Mouse (Mus musculus): ENCODE results near the gene Olfr645.

Olfr645 gene

DNA sequence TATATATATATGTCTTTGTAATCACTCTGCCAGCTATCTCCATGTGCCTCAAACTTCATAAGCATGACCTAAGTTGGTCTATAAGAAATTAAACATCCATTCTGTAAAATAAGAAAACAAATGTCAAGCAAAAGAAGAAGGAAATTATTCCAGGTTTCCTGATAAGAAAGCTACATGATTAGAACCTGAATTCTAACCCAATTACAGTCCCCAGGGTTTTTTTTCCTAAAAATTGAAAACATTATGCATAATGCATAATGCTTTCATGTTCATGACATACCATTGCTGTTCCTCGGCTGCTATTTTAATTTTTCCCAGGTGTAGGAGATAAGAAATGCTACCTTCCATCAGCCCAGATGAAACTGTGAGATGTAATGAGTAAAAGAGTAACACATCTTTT is at the start of gene Olfr645:
Gene Olfr645 (minus strand): TSS at position 101 of the 400 bp plus-strand sequence.
- no peak for DNase-seq (ENCODE audit: low spot score)

- no peak for DNase-seq (ENCODE audit: low spot score)
These were observed 44.5 kb upstream of the Olfr645 start, which contains the start of gene Ubqln5 for GRCm38 (mm10) chr7:104129726-104130125. TSS of gene Ubqln5 (minus strand) at chr7:104129826.

- no peak for DNase-seq (ENCODE audit: low spot score)
These were observed 19.4 kb upstream of the Olfr645 start, which contains the start of gene Olfr646 for GRCm38 (mm10) chr7:104104757-104104972. TSS of gene Olfr646 (plus strand) at chr7:104104873.

GRCm38 (mm10) chr7:104103913-104104756 is 18.9 kb upstream of the Olfr645 start:
- DNase-seq (ENCODE audit: low spot score) = no peak

DNA sequence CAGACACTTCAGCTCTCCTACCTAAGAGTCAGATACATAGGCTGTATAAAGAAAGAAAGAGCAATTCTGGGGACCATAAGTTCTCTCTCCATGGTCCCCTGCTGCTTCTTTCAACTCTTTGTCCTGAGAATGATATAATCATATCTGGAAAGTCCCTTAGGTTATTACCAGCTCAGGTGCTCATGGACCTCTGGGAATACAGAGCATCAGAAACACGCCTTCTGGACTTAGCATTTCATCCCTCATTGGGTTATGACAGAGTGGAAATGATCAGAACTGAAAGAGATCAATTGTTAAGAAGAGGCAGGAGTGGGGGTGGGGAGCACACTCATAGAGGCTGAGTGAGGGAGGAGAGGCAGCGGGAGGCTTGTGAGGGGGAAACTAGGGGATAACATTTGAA is 13.5 kb downstream of the Olfr645 start, which contains the start of gene Olfr644:
Gene Olfr644 (minus strand): TSS at position 101 of the 400 bp plus-strand sequence.
- DNase-seq (ENCODE audit: low spot score) = no peak

DNA sequence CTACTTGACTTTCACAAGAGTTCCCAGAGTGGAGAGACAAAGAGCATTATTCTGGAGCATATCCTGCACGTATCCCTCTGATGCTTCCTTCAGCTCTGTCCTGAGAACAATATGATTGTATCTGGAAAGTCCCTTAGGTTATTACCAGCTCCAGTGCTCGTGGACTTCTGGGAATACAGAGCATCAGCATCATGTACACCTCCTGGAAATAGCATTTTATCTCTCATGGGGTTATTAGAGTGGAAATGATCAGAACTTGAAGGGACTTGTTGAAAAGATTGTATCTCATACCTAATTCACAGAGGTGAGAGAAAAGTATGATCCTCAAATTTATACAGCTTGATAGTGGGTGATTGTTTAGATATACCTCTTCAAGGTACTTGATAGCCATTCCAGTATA is 23.9 kb downstream of the Olfr645 start, which contains the start of gene 4930516K23Rik:
Gene 4930516K23Rik (minus strand): TSS at position 101 of the 400 bp plus-strand sequence.
- no peak for DNase-seq (ENCODE audit: low spot score)

DNA sequence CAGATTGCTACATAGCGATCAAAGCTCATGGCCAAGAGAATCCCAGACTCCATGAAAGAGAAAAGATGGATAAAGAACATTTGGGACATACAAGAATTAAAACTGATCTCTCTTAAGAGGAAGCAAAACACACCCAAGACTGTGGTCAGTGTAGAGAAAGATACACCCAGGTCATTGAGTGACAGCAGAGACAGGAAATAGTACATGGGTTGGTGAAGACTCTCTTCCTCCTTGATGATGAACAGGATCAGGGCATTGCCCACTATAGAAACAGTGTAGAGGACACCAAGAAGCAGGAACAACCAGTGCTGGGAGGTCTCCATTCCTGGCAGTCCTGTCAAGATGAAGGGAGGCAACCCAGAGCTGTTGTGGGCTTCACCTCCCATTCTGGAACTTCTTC is 26.1 kb downstream of the Olfr645 start:
- no peak for DNase-seq (ENCODE audit: low spot score)

GRCm38 (mm10) chr7:104052566-104052965 is 32.7 kb downstream of the Olfr645 start, which contains the start of gene Olfr642:
TSS of gene Olfr642 (minus strand) at chr7:104052666.
- DNase-seq (ENCODE audit: low spot score) = no peak

DNA sequence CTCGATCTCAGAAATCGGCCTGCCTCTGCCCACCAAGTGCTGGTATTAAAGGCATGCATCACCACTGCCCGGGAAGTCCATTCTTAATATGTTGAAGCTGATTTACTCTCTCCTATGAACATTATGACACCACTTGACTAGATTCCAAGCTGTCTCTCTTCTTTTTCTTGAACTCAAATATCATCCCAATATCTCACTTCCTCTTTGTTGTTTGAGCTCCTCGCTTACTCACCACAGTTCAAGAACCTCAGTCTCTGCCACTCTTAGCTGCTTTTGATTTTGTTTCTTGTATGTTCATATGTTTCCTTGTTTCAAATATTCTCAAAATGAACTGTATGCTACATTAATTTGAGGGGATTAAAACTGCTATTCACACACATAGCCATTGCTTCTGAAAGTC is 34.5 kb downstream of the Olfr645 start:
- DNase-seq (ENCODE audit: low spot score) = no peak

- no peak for DNase-seq (ENCODE audit: low spot score)
These were observed 50.1 kb downstream of the Olfr645 start, which contains the start of gene Olfr641 for GRCm38 (mm10) chr7:104035145-104035544. TSS of gene Olfr641 (plus strand) at chr7:104035445.

All from spleen, adult 12 weeks (tissue).